Mouse (Mus musculus): Measurements from ENCODE around the gene Ctbp2. TPM values are rescaled to one million over a fixed set of nuclear protein-coding genes. Genes with fewer than 3 reads are reported as not detected.

Gene Ctbp2
- 22.5 and 26.9 TPM in 2 replicates for polyA plus RNA-seq (2012; rRNA removed)

GRCm38 (mm10) chr7:133123999-133124700 is at the start of gene Ctbp2:
Gene Ctbp2 (minus strand): TSS chr7:133124354.

GRCm38 (mm10) chr7:133123244-133123998 is 733 bp downstream of the Ctbp2 start, which contains the start of gene Fgfr2:
Gene Fgfr2 (minus strand): TSS chr7:133123350.

Other genes starting within 250 kb of the Ctbp2 start
- 1.2 and 1.4 TPM in 2 replicates for gene Zranb1, start 193.2 kb downstream of the Ctbp2 start, polyA plus RNA-seq (2012; rRNA removed)
- gene Fgfr2, start 1.0 kb downstream of the Ctbp2 start, polyA plus RNA-seq (2012; rRNA removed): 7.8 and 10.5 TPM in 2 replicates